Mouse (Mus musculus) myocyte (in vitro differentiated cells): Measurements from ENCODE around the gene Extl2.

ENCODE experiments used
- CEBPB ChIP-seq: IDR thresholded peaks from 2 replicates; pipeline ENCODE4 v1.6.1; 2011; ENCODE audit warnings: mild to moderate bottlenecking, moderate library complexity; ENCODE audit not compliant: poor library complexity, insufficient read depth, severe bottlenecking
- E2F4 ChIP-seq: IDR thresholded peaks from one replicate; pipeline ENCODE4 v1.6.1; 2011; ENCODE audit warnings: mild to moderate bottlenecking, control low read depth, moderate library complexity; ENCODE audit not compliant: insufficient read depth
- MAX ChIP-seq: IDR thresholded peaks from one replicate; pipeline ENCODE4 v1.6.1; 2011; ENCODE audit warnings: low read depth, mild to moderate bottlenecking, control low read depth
- MYOD1 ChIP-seq, 3 experiments: IDR thresholded peaks; one replicate each; pipeline ENCODE4 v1.6.1; 2011; ENCODE audit warnings: control low read depth in 2 of 3, low read depth in 2 of 3, mild to moderate bottlenecking in 2 of 3, moderate library complexity in 1 of 3; ENCODE audit not compliant: insufficient read length in 2 of 3, control insufficient read depth in 1 of 3
- POLR2A ChIP-seq: IDR thresholded peaks from one replicate; pipeline ENCODE4 v1.6.1; 2011; ENCODE audit warnings: low read depth, mild to moderate bottlenecking, control low read depth, moderate library complexity; ENCODE audit not compliant: insufficient read length
- POLR2AphosphoS2 ChIP-seq: IDR thresholded peaks from one replicate; pipeline ENCODE4 v1.6.1; 2011; ENCODE audit warnings: low read depth, control low read depth; ENCODE audit not compliant: insufficient read length
- USF1 ChIP-seq: IDR thresholded peaks from one replicate; pipeline ENCODE4 v1.6.1; 2011; ENCODE audit warnings: low read depth, mild to moderate bottlenecking, control low read depth, moderate library complexity

DNA sequence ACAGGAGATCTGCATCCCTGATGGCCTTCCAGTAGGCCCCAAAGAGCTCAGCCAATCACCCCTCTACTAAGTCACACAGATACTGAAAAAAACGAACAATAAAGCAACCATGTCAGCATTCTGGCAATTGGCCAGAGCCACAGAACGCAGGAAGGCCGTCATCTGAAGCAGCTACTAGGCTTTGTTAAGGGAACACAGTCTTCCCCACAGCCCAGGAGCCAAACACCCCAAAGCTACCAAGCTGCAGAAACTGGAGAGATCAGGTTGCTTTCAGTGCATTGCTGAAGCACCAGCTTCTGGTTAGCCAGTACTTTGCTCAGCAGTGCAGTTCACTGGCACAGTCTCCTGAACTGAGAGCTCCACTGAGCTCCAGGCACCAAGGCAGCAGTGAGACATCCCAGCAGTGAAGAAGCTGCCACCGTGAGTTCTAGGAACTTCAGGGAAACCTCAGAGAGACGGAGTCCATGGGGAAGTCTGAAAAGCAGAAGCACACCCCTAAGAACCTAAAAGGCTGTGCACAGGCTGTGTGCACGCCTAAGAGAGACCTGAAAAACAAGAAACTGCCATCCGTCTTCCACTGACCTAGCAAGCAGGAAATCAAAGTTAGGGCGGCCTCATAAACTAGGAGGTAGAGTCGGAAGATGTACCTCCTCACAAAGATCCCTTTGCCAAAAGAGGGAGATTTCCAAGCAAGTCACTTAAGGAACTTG is 21.9 kb upstream of the Extl2 start:
- TF ChIP-seq USF1 (no peak), MYOD1 (IDR thresholded peaks at IDR 0.05; ENCODE audit: control insufficient read depth in 1 of 3, insufficient read length in 2 of 3, low read depth in 2 of 3) (no peak), POLR2A (no peak), POLR2AphosphoS2 (no peak), CEBPB (no peak), E2F4 (no peak), MAX (no peak)
